Mouse (Mus musculus) kidney, adult 11 months (tissue): ENCODE results near the gene Pde4d.
A peak's percentile ranks its signal among the peaks of the same experiment; 100 is the strongest.
"Not testable (repeated sequence)": the region's sequence is repeated elsewhere in the genome, so short reads cannot be mapped to it uniquely, and the experiment has no call there.

Source experiments
- DNase-seq: peaks from one replicate; pipeline ENCODE4 v3.0.0; 2022

Pde4d gene

DNA sequence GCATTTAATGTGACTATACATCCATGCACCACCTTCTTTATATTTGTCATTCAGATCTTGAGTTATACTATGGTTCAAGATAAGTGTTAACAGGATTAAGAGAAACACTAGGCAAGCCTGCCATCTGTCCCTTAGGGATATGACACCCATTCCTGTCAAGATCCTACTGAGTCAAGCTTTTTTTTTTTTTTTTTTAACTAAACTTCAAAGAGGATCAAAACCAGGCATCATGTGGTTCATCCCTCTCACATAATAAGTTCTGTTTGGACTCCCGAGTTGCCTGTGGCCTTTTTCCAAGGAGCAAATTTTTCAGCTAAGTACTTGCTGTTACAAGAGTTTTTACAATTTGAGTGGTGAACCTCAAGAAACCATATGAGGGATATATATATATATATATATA, 1414.1 kb downstream of the Pde4d start:
- DNase-seq = no peak

DNA sequence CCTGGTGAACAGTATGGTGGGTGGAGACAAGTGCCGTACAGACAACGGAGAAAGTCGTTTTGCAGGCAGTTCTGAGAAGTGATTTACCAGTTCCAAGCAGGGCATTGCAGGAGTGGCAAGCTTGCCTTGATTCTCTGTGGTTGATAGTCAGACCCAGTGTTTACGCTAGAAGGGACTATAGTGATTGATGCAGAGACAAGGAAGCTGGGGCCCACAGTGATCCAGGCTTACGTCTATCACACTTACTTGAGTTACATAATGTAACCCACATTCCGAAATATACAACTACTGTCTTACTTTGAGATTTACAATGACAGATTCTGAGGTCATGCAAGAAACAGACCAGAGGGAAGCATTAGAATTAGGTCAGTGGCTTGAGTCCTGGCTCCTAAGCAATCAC, 1414.6 kb downstream of the Pde4d start:
- DNase-seq = no peak

DNA sequence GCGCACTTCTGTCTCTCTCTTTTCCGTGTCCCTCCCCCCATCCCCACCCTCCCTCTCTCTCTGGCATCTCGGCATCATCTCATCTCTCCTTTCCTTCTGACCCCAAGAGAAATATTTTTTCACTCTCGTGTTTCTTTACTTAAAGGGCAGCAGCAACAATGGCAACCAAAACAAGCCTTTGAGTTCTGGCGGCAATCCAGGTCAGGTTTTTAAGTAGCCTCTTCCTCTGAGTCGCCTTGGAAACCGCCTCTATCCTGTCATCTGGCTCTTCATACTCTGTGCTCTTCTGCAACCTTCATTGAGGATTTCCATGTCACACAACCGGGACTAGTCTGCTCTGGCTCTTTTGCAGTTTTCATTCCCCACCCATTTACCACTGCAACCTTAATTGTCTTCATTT, 1430.6 kb downstream of the Pde4d start:
- DNase-seq = no peak

DNA sequence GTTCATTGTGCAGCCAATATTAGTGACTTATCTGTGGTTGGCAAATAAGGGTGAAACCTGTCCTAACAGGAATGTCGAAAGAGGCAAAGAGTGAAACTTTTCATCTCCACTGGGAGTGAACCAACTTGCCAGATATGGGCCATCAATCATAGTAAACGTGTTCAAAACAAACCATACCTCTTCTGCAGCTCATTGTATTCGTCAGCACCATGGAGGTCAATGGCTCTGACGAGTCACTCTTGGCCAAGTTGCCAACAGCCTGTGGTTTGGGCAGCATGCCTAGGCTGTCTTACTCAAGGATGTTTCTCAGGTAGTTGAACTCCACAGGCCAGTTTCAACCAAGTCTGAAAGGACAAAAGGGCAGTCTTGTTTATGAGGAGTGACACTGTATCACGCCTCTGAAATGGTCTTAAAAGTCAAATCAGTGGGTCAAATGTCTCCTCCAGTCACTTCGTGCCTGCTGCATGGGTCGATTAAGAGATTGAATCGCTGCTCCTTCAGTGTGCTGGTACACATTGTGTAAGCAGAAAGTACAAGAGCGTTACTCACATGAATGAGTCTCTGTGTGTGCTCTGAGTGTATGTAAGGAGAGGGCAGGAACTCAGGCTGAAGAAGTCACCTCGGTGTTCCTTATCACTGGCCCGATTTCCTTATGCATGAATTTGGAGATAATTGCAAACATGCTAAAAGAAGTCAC, 1431.6 kb downstream of the Pde4d start:
- DNase-seq = peak; percentile 82

DNA sequence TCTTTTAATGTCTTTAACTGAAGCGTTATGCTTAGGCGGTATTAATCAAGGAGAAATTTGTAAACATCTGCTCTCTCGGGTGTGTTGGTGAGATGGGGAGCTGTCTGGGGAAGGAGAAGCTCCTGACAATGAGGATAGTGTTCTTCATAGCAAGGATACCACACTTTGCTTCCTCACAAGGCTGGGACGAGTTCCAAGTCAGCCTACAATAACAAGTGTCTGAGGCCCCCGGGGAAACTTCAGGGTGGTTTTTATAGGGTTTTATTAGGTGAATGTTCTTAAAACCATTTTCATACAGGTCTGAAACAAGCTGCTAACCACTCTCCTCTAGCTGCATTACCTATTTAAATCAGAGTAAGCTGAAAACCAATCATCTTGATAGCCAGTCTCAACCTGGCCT, 1433.9 kb downstream of the Pde4d start:
- DNase-seq = no peak

DNA sequence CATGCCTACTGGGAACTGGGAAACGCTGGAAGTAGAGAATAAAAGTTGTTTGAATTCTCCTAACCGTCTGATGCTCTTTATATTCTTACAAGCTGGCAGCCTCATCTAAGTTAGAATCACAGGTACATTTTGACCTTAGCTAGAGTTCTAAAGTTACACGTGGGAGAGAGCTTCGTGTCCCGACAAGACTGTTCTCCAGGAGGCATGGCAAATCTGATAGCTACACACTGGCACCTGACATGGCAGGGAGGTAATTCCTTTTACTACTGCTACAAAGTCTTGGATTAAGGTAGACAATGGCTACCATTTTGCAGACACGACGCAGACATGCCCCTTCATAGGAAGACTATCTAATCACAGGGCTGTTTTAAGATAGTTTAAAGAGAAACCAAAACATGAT, 1435.1 kb downstream of the Pde4d start:
- no peak for DNase-seq

DNA sequence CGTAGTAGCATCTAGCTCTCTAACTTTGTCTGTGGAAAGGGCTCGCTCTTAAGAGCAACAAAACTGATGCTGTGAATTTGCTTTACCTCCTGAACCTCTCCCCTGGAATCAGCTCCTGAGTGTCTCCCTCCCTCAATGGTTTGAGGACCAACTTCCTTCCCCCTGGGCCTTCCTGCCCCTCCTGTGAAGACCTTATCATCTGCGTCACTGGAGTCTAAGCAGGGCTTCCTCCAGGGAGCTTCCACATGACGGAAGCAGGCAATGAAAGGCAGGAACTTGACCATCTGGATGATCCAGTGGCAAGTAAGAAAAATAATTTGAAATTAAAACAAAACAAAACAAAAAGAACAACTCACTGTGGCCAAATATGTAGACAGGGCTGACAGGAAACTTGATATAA, 1438.5 kb downstream of the Pde4d start:
- DNase-seq = no peak

DNA sequence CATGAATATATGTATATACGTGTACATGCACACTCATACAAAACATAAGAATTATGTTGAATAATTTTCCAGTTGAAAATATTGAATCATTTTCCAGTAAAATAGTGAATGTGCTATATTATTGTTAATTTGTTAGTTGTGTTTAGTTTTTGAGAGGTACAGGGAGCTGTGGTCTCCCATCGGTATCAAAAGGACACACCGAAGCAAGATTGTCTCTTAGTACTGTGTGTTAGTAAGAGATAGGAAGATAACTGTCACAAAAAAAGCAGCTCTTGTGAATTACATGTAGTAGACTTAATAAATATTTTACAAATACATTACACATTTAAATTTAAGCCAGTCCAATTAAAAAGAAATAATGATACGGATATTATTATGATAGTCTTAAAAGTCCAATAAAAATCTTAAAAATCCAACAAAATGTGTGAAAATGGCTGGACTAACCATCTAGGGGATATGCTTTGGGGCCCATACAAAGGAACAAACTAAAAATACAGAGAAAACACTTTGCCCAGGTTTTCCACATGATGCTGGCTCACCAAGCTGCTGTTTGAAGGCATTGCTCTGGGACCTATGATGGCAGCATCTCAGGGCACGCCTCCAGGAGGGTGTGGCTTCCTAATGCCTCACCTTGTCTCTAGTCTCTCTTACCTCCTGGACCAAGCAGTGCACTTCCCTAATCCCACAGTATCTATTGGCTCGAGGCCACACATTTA, 1441.6 kb downstream of the Pde4d start:
- DNase-seq = no peak

DNA sequence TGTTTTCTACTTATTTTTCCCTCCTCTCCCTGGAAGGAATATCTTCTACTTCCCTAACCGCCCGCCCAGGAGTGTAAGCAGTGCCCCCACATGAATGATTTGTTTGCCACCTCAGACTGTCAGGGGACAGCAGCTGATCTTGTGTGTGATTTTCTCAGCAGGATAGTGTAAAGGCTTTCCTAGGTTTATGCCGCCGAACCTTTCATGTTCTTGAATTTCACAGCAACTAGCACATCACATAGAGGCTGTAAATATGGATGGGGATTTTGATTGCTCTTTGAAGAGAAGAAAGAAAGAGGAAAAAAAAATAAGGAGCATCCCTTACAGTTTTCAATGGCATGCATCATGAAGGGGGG, 1442.1 kb downstream of the Pde4d start:
- no peak for DNase-seq

DNA sequence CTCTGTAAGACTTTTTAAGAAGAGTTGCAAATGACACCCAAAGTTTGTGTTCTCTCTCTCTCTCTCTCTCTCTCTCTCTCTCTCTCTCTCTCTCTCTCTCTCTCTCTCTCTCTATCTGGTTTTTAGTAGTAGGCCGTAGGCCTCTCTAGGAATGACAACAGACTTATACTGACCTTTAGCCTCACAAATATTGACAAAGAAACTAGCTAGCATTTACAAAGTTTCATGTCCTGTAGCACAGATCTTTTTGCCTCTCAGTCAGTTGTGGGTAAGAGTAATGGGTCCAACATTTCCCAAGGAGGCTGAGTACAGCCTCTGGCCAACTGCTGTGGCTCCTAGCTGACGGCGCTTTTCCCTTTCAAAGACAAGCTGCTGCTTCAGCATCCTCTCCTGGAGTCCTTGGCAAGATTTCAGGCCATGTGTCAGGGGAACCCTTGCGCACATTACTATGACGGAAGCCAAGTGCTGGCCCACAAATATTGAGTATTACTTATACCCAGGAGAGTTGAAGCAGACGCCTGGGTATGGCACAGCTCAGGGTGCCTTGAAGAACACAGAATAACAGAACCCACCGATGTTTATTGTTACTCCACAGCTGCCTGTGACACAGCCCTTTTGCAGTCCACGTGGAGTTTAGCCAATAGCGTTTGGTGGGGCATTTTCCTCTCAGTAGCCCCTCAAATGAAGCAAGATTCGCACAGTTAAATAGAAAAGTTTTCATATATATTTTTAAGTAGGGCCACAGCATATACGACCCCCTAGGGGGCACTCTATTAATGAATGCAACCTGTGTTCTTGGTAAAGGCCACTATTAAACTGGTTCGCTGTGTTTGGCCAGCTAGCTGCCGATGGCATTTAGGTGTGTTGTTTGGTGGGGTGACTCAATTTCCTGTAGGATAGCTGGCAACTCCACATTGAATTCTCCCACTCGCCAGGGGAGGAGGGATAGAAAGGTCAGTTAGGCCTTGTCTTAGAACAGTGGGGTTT, 1450.0 kb downstream of the Pde4d start:
- DNase-seq = peak; percentile 36

DNA sequence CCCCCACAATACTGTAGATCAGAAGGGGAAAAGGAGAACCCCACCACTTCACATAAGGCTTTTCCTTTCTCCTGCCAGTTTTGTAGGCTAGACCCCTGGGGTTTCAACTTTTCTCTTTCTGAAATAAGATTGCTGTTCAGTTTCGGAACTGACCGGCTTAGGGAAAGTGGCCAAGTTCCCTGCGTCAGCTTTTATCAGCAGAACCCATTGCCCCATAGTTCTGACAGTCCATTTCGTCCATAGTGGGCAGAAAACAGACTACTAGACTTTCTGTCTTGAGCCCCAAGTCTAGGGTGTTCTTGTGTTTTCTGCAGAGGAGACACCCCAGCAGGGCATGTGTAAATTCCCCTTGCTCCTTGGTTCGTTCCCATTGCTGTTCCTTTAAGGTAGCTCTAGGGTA, 1452.1 kb downstream of the Pde4d start:
- DNase-seq = no peak

DNA sequence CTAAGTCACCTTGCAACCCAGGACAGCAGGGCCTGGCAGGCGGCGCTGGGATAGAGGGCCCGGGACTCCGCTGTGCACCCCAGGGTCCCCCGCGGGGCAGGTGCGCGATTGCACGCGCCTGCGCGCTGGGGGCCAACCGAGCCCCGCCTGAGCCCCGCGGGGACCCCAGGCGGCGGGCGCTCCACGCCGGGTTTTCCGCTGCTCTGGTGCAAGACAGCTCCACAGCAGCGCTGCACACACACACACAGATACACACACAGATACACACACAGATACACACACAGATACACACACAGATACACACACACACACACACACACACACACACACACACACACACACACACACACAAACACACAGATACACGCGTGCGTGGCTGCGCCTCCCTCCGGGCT, 1452.7 kb downstream of the Pde4d start:
- DNase-seq = not testable (repeated sequence)

DNA sequence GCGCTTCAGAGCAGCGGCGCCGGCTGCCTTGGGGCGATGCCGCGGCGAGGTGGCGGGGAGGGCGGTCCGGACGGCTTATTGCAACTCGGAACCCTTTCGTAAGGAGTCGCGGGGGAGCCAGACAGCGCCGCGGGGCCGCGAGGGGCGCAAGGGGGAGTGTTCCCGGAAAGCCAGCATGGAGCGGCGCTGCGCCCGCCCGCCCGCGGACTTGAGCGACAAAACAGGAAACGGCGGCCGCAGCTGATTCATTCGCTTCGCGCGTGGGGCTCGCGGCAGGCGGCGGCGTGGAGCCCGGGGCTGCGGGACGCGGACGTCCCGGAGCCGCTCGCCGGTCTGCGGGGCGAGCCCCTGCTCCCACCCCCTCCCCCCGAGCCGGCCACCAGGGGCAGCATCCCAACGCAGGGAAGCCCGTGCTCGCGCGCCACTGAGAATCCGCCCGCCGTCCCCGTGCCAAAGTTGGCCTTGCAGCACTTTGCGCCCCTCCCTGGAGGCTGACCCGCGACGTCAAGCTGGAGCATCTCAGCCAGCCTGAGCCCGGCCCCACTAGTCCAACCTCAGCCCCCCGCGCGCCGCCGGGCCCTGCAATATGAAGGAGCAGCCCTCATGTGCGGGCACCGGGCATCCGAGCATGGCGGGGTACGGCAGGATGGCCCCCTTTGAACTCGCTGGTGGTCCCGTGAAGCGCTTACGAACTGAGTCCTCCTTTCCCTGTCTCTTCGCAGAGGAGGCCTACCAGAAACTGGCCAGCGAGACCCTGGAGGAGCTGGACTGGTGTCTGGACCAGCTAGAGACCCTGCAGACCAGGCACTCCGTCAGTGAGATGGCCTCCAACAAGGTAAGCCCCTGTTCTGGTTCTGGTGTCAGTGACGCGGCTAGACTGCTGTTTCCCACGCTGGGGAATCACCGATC, 1453.4 kb downstream of the Pde4d start:
- DNase-seq = peak; percentile 19

DNA sequence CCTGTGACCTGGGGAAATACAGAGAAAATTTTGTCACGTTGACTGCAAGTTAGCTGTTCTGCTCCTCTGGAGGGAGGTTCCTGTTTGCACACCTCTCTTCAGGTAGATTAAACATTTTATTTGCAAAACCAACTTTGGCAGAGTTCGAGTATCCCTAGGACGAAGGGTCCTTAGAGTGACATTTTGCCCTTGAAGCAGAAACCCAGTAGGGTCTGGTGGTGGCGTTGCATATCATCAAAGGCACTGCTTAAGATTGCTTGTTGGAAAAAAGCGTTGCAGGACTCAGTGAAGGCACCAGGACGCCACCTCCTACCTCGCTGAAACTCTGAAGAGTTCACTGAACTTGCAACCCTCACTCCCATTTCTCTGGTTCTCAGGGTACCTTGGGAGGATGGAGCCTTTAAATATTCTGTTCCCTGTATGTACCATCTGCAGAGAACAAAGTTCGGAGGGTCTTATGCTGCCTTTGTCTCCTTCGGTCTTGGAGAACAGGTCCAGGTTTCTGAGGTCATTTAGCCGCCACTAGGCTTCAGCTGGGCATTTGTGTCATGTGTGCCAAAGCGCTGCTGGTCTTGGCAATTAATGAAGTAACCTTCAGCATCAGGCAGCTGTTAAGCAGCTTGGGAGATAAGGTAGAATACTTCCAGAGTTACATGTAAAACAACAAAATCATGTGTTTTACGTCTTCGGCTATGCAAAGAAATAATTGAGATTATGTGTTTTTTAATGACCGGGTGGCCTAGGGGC, 1454.2 kb downstream of the Pde4d start:
- no peak for DNase-seq

DNA sequence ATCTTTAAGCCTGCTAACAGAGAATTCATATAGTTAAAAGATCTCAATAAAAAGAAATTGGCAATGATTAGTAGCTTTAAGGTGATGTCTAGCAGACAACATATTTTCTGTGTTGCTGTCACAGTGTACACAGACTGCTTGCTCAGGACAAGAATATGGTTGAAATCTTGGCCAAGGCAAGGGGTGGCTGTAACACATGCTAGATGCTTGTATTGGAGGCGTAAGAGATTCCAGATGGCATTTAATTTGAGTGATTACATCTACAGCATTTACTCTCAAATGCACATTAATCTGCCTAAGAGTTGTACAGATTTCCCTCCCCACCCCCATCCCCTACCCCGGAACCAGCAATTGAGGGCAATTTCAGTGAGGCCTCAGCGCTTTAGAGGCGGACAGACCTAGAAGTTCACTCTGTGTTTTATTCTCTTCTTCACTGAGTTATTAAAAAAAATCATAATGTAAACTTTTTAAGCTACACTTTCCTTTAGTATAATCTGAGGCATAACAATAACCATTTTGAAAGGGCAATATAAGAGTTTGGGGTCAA, 1456.7 kb downstream of the Pde4d start:
- DNase-seq = no peak

DNA sequence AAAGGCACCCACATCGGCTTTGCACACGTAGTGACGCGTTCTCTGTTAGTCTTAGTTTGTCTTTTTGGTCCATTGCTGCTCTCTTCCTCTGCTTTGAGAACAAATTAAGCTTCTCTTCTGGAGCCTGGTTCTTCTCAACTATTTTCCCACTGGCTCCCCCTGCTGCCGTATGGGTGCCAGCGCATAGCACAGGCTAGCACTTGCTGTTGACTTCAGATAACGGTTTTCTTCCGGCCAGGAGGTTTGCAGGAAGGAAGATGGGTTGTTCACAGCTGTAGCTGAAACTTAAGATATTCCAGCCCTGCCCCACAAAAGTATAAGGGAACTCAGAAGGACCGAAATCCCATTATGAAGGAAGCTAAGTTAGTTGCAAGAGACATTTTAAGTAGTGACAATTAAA, 1457.9 kb downstream of the Pde4d start:
- DNase-seq = peak; percentile 43

DNA sequence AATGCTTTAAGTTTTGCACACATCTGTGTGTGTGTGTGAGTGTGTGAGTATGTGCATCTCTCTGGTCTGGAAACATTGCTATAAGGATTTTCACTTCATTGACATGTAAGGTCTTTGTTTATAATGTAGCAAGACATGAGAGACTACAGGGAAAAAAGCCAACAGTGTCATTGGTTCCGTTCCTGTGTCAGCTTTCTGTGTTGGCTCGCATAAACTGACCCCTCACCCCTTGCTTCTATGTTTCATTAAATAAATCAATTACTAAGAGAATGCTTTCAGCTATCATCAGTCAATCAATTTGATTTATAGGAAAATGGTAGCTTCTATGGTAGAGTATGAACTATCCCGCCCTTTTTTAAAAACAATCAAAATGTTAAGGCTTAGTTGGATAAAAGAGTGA, 1458.6 kb downstream of the Pde4d start:
- no peak for DNase-seq

DNA sequence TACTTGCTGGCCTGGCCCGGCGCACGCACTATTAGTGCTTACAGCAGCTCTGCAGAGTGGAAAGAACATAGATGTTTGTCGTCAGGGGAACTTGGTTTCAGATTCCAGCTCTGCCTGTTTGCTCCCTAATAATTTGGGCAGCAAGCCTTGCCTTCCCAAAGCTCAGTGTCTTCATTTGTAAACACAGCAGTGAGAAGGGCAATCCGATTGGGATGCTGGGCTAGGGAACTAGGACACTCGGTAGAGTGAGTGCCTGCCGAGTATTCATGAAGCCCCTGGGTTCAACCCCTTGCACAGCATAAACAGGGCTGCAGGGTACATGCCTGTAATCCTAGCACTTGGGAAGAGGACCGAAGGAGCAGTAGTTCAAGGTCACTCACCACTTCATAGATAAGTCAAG, 1459.4 kb downstream of the Pde4d start:
- no peak for DNase-seq

DNA sequence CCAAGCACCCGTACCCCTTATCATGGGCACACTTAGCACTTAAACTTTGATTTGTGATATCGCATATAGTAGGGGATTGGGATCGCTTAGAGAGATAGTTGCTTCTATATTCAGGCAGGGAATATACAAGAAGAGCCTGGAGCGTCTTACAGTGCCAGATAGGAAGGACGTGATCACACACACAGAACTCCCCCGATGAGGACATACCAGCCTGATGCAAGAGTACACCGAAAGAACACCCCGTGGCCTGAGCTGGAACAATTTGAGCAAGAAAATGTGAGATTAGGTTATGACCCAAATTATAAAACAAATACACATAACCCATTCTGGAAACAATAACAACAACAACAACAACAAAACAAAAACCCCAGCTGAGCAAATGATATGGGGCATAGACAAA, 1461.2 kb downstream of the Pde4d start:
- no peak for DNase-seq

DNA sequence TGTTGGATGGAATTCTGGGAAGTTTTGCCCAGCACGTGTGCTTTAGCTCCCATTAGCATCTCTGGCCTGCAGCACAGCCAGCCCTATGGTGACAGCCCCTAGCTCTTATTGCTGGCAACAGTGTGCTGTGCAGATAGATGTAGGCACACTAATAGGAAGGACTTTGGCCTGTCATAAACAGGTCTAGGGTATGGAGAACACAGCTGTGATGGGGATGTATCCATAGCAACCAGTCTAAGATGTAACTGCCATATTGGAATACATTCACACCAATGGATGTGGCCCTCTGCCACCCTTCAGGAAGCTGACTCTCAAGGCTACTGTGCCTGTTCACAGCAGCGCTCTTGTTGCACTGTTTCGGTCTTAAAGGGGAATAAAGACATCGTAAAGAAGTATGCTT, 1462.9 kb downstream of the Pde4d start:
- DNase-seq = no peak

DNA sequence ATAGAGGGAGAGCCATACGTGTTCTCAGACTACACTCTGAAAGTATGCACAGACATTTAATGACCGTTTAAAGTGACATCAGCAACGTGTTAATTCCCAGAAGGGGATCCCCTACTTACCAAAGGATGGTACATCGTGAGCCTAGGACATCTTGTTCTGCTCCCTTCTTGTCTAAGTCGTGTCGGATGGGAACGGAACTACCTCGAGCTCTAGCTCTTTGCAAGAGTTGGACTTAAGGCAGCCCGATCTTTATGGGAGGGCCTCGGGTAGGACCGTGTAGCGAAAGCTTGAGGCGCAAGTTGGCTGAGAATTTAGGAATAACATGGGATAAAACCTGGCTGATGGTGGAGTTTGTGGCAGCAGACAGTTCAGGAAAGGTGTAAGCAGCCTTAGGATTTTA, 1464.5 kb downstream of the Pde4d start:
- no peak for DNase-seq

DNA sequence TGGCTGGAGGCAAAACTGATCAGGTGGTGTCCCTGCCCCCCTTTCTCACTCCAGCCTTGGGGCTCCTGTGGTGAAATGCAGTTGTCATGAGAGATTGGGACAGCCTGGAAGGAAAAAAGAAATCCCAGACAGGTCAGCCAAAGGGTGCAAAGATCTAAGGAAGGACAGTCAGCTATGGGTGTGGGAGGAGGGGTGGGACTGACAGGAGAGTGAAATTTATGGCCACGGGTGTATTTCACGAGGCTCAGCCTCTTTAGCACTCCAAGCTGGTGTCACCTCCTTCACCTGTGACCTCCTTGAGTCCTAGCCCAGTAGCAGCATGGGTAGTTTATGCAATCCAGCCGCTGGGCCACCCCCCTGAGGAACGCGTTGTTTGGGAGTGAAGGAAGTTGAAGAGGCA, 1465.1 kb downstream of the Pde4d start:
- DNase-seq = peak; percentile 41
